Mouse (Mus musculus) left cerebral cortex, postnatal 4 days (tissue): ENCODE results near the gene Lsm7. TPM values are rescaled to one million over a fixed set of nuclear protein-coding genes. Genes with fewer than 3 reads are reported as not detected.

Experiments
- DNase-seq: peaks from one replicate; pipeline ENCODE4 v3.0.0-alpha.2; 2022
- intact Hi-C: fragments of 180-260 bp; cut with DNase I; formaldehyde crosslinking; loops from one replicate; pipeline ENCODE4 v1.15.1; 2025
- total RNA-seq, 2 experiments: library from RNA; stranded (reverse); gene quantifications; 2 replicates each; pipeline ENCODE4 v1.2.3; 2021

Lsm7 gene
- total RNA-seq, 2 experiments from 2014 or later, result 62.0 to 67.4 TPM

GRCm38 (mm10) chr10:80880131-80880641 lies 25.2 kb upstream of the Lsm7 start:
- DNase-seq, result peak; percentile 64
- intact Hi-C loops, result loop anchor here (5.0 kb wide), 1 partner anchor 58 kb away; no protein-coding TSS in a partner anchor

GRCm38 (mm10) chr10:80876594-80876993 lies 21.6 kb upstream of the Lsm7 start:
- intact Hi-C loops, result no loop called here
- DNase-seq, result no peak

GRCm38 (mm10) chr10:80876028-80876427 lies 21.0 kb upstream of the Lsm7 start:
- intact Hi-C loops, result no loop called here
- DNase-seq, result peak; percentile 64

GRCm38 (mm10) chr10:80874035-80874434 lies 19.0 kb upstream of the Lsm7 start:
- DNase-seq, result no peak
- intact Hi-C loops, result no loop called here

GRCm38 (mm10) chr10:80871581-80871980 lies 16.6 kb upstream of the Lsm7 start, which contains the start of gene Tmprss9:
Gene Tmprss9, plus strand, starts transcription at chr10:80871848.
- intact Hi-C loops, result no loop called here
- no peak for DNase-seq

- intact Hi-C loops, result no loop called here
- no peak for DNase-seq
Measured at GRCm38 (mm10) chr10:80870993-80871392, 16.0 kb upstream of the Lsm7 start.

GRCm38 (mm10) chr10:80864446-80864845 lies 9.4 kb upstream of the Lsm7 start:
- intact Hi-C loops, result no loop called here
- DNase-seq, result peak; percentile 67

- no peak for DNase-seq
- intact Hi-C loops, result no loop called here
Measured at GRCm38 (mm10) chr10:80862305-80862704, 7.3 kb upstream of the Lsm7 start.

- no peak for DNase-seq
- intact Hi-C loops, result no loop called here
Measured at GRCm38 (mm10) chr10:80858350-80858935, 3.4 kb upstream of the Lsm7 start.

- DNase-seq, result no peak
- intact Hi-C loops, result no loop called here
Measured at GRCm38 (mm10) chr10:80857848-80858247, 2.8 kb upstream of the Lsm7 start.

- intact Hi-C loops, result no loop called here
- DNase-seq, result no peak
Measured at GRCm38 (mm10) chr10:80857386-80857785, 2.4 kb upstream of the Lsm7 start.

GRCm38 (mm10) chr10:80856908-80857307 lies 1.9 kb upstream of the Lsm7 start:
- intact Hi-C loops, result no loop called here
- DNase-seq, result no peak

- intact Hi-C loops, result no loop called here
- DNase-seq, result no peak
Measured at GRCm38 (mm10) chr10:80856267-80856666, 1.3 kb upstream of the Lsm7 start.

- DNase-seq, result no peak
- intact Hi-C loops, result no loop called here
Measured at GRCm38 (mm10) chr10:80855749-80856073, 702 bp upstream of the Lsm7 start.

- intact Hi-C loops, result no loop called here
- no peak for DNase-seq
Measured at GRCm38 (mm10) chr10:80848571-80848970, 6.4 kb downstream of the Lsm7 start.

- intact Hi-C loops, result no loop called here
- no peak for DNase-seq
Measured at GRCm38 (mm10) chr10:80845732-80846131, 9.3 kb downstream of the Lsm7 start.

- peak; percentile 72 for DNase-seq
- intact Hi-C loops, result no loop called here
Measured at GRCm38 (mm10) chr10:80845055-80845693, 9.8 kb downstream of the Lsm7 start.

GRCm38 (mm10) chr10:80843931-80844547 lies 11.0 kb downstream of the Lsm7 start, which contains the start of gene Lingo3:
Gene Lingo3, minus strand, starts transcription at chr10:80844039.
- intact Hi-C loops, result no loop called here
- DNase-seq, result peak; percentile 58

- intact Hi-C loops, result no loop called here
- DNase-seq, result no peak
Measured at GRCm38 (mm10) chr10:80843087-80843930, 11.7 kb downstream of the Lsm7 start.

GRCm38 (mm10) chr10:80842334-80842733 lies 12.7 kb downstream of the Lsm7 start:
- intact Hi-C loops, result no loop called here
- no peak for DNase-seq

- intact Hi-C loops, result no loop called here
- no peak for DNase-seq
Measured at GRCm38 (mm10) chr10:80841685-80842084, 13.3 kb downstream of the Lsm7 start.
